Mouse (Mus musculus): ENCODE data around the gene Nphs1.

- TF ChIP-seq POLR2A (IDR thresholded peaks at IDR 0.05; ENCODE audit: extremely low read depth, insufficient read depth, low read length): no peak
- no peak for TF ChIP-seq CTCF (IDR thresholded peaks at IDR 0.05; ENCODE audit: low read depth, low read length)
Observed at GRCm38 (mm10) chr7:30508061-30508460, 49.9 kb downstream of the Nphs1 start.
